Mouse (Mus musculus) embryonic facial prominence, embryonic 15.5 days (tissue): Measurements from ENCODE around the gene Psma6. TPM values are rescaled to one million over a fixed set of nuclear protein-coding genes. Genes with fewer than 3 reads are reported as not detected.

Experiments used
- ATAC-seq: fragments of 200-750 bp; cut with Nextera tagmentation; 2 replicates; pipeline ENCODE4 v1.8.0; 2017; ENCODE audit warnings: low read depth, moderate TSS enrichment; ENCODE audit not compliant: insufficient number of reproducible peaks, low FRiP score, low TSS enrichment
- H3K27ac ChIP-seq: fragments of 300-500 bp; sonication (generic); replicated peaks from 2 replicates; pipeline ENCODE4 v1.5.1; 2015; ENCODE audit warnings: mild to moderate bottlenecking, inconsistent platforms
- H3K27me3 ChIP-seq: fragments of 300-500 bp; sonication (generic); 2 replicates; pipeline ENCODE4 v1.6.1; 2015; ENCODE audit warnings: inconsistent platforms
- H3K36me3 ChIP-seq: fragments of 300-500 bp; sonication (generic); 2 replicates; pipeline ENCODE4 v1.6.1; 2015; ENCODE audit warnings: mild to moderate bottlenecking, inconsistent platforms
- H3K4me1 ChIP-seq: fragments of 300-500 bp; sonication (generic); 2 replicates; pipeline ENCODE4 v1.6.1; 2015; ENCODE audit warnings: inconsistent platforms
- H3K4me2 ChIP-seq: fragments of 300-500 bp; sonication (generic); replicated peaks from 2 replicates; pipeline ENCODE4 v1.6.1; 2015; ENCODE audit warnings: mild to moderate bottlenecking, inconsistent platforms
- H3K4me3 ChIP-seq: fragments of 300-500 bp; sonication (generic); replicated peaks from 2 replicates; pipeline ENCODE4 v1.5.1; 2015; ENCODE audit warnings: mild to moderate bottlenecking, inconsistent platforms
- H3K9ac ChIP-seq: fragments of 300-500 bp; sonication (generic); 2 replicates; pipeline ENCODE4 v1.6.1; 2015; ENCODE audit warnings: inconsistent platforms
- H3K9me3 ChIP-seq: fragments of 300-500 bp; sonication (generic); replicated peaks from 2 replicates; pipeline ENCODE4 v1.6.1; 2016; ENCODE audit warnings: inconsistent platforms
- WGBS: fragments of 180-500 bp; shearing (Covaris S2); methylation state at CpG from one replicate; pipeline ENCODE4 v1.1.7; 2015; 5-methylcytosine and 5-hydroxymethylcytosine counted together
- polyA plus RNA-seq: library from polyadenylated mRNA; unstranded; fragments of >200 nt; fragmentation: Nextera tagmentation; extraction: Ambion mirVana; gene quantifications from 2 replicates; pipeline ENCODE4 v1.2.1, GENCODE M21; 2015

The Psma6 gene
- polyA plus RNA-seq, 1 experiment from 2014 or later = 380 TPM

- H3K27me3 ChIP-seq = no peaks in the 10 kb centered on the region
- H3K4me3 ChIP-seq = no peak overlapping the region
- no peak overlapping the region for H3K4me2 ChIP-seq
- H3K4me1 ChIP-seq = no peaks in the 10 kb centered on the region
- H3K9ac ChIP-seq = no peak overlapping the region
- 88% methylated on average over 16 of the region's 16 CpGs for WGBS
- ATAC-seq = no peak
- no peaks in the 10 kb centered on the region for H3K9me3 ChIP-seq
- no peaks in the 10 kb centered on the region for H3K36me3 ChIP-seq
- H3K27ac ChIP-seq = no peak overlapping the region
Measured at GRCm38 (mm10) chr12:55376956-55377609, 6.9 kb upstream of the Psma6 start.

GRCm38 (mm10) chr12:55377610-55377980 lies 6.4 kb upstream of the Psma6 start:
- Histone ChIP-seq H3K4me2 (no peak overlapping the region), H3K4me1 (no peaks in the 10 kb centered on the region), H3K4me3 (no peak overlapping the region), H3K27ac (no peak overlapping the region), H3K9ac (no peak overlapping the region), H3K36me3 (no peaks in the 10 kb centered on the region), H3K9me3 (no peaks in the 10 kb centered on the region), H3K27me3 (no peaks in the 10 kb centered on the region)
- no peak for ATAC-seq
- WGBS = 70% methylated on average over 6 of the region's 6 CpGs

GRCm38 (mm10) chr12:55384826-55385225 lies 804 bp downstream of the Psma6 start:
- Histone ChIP-seq H3K27me3 (no peaks in the 10 kb centered on the region), H3K9ac (no peak overlapping the region), H3K4me1 (no peaks in the 10 kb centered on the region), H3K9me3 (no peaks in the 10 kb centered on the region), H3K4me2 (no peak overlapping the region), H3K4me3 (no peak overlapping the region), H3K27ac (no peak overlapping the region), H3K36me3 (peaks cover 4% of the 10 kb centered on the region; the same call in 1 of the 2 replicates)
- 89% methylated on average over 3 of the region's 3 CpGs for WGBS
- ATAC-seq = no peak

GRCm38 (mm10) chr12:55385931-55386330 lies 1.9 kb downstream of the Psma6 start:
- no peak for ATAC-seq

GRCm38 (mm10) chr12:55386456-55386855 lies 2.4 kb downstream of the Psma6 start:
- H3K4me2 ChIP-seq = no peak overlapping the region
- H3K9me3 ChIP-seq = no peaks in the 10 kb centered on the region
- no peak for ATAC-seq
- no peaks in the 10 kb centered on the region for H3K4me1 ChIP-seq
- peaks cover 4% of the 10 kb centered on the region; the same call in 1 of the 2 replicates for H3K36me3 ChIP-seq
- no peaks in the 10 kb centered on the region for H3K27me3 ChIP-seq
- no peak overlapping the region for H3K27ac ChIP-seq
- H3K4me3 ChIP-seq = no peak overlapping the region
- 59% methylated on average over 9 of the region's 9 CpGs for WGBS
- H3K9ac ChIP-seq = no peak overlapping the region

More at GRCm38 (mm10) chr12:55385931-55386330, 1.9 kb downstream of the Psma6 start:
- Histone ChIP-seq H3K4me2 (no peak overlapping the region), H3K9me3 (no peaks in the 10 kb centered on the region), H3K4me1 (no peaks in the 10 kb centered on the region), H3K9ac (no peak overlapping the region), H3K36me3 (peaks cover 4% of the 10 kb centered on the region; the same call in 1 of the 2 replicates), H3K4me3 (no peak overlapping the region), H3K27ac (no peak overlapping the region), H3K27me3 (no peaks in the 10 kb centered on the region)
- whole genome bisulfite sequencing = 32% methylated on average over 6 of the region's 6 CpGs

- WGBS = 65% methylated on average over 7 of the region's 7 CpGs
- ATAC-seq = no peak
- Histone ChIP-seq H3K9me3 (no peaks in the 10 kb centered on the region), H3K27me3 (no peaks in the 10 kb centered on the region), H3K27ac (no peak overlapping the region), H3K4me2 (no peak overlapping the region), H3K4me1 (no peaks in the 10 kb centered on the region), H3K36me3 (peaks cover 4% of the 10 kb centered on the region; the same call in 1 of the 2 replicates), H3K4me3 (no peak overlapping the region), H3K9ac (no peak overlapping the region)
Measured at GRCm38 (mm10) chr12:55387083-55387787, 3.2 kb downstream of the Psma6 start.

- Histone ChIP-seq H3K27ac (no peak overlapping the region), H3K9me3 (no peaks in the 10 kb centered on the region), H3K4me1 (no peaks in the 10 kb centered on the region), H3K36me3 (peaks cover 4% of the 10 kb centered on the region; the same call in 1 of the 2 replicates), H3K4me3 (no peak overlapping the region), H3K4me2 (no peak overlapping the region), H3K27me3 (no peaks in the 10 kb centered on the region), H3K9ac (no peak overlapping the region)
- no peak for ATAC-seq
- 63% methylated on average over 11 of the region's 11 CpGs for WGBS
Measured at GRCm38 (mm10) chr12:55387788-55388465, 3.9 kb downstream of the Psma6 start.

- Histone ChIP-seq H3K4me2 (no peak overlapping the region), H3K4me1 (no peaks in the 10 kb centered on the region), H3K9me3 (no peaks in the 10 kb centered on the region), H3K27ac (no peak overlapping the region), H3K9ac (no peak overlapping the region), H3K4me3 (no peak overlapping the region), H3K27me3 (no peaks in the 10 kb centered on the region), H3K36me3 (peaks cover under 1% of the 10 kb centered on the region; the same call in 1 of the 2 replicates)
- WGBS = 72% methylated on average over 6 of the region's 6 CpGs
- no peak for ATAC-seq
Measured at GRCm38 (mm10) chr12:55388478-55388877, 4.5 kb downstream of the Psma6 start.

GRCm38 (mm10) chr12:55389132-55390081 lies 5.4 kb downstream of the Psma6 start:
- H3K27ac ChIP-seq = no peak overlapping the region
- H3K4me3 ChIP-seq = no peak overlapping the region
- no peaks in the 10 kb centered on the region for H3K36me3 ChIP-seq
- no peak overlapping the region for H3K9ac ChIP-seq
- no peaks in the 10 kb centered on the region for H3K27me3 ChIP-seq
- ATAC-seq = no peak
- 59% methylated on average over 17 of the region's 17 CpGs for WGBS
- H3K4me1 ChIP-seq = no peaks in the 10 kb centered on the region
- no peak overlapping the region for H3K4me2 ChIP-seq
- no peaks in the 10 kb centered on the region for H3K9me3 ChIP-seq

GRCm38 (mm10) chr12:55392120-55392519 lies 8.1 kb downstream of the Psma6 start:
- Histone ChIP-seq H3K27ac (no peak overlapping the region), H3K4me1 (no peaks in the 10 kb centered on the region), H3K4me3 (no peak overlapping the region), H3K27me3 (no peaks in the 10 kb centered on the region), H3K36me3 (no peaks in the 10 kb centered on the region), H3K4me2 (no peak overlapping the region), H3K9ac (no peak overlapping the region), H3K9me3 (no peaks in the 10 kb centered on the region)
- no peak for ATAC-seq
